Mouse (Mus musculus) CH12.LX (cell line): Measurements from ENCODE around the gene Tbl1xr1. TPM values are rescaled to one million over a fixed set of nuclear protein-coding genes. Genes with fewer than 3 reads are reported as not detected.

Source experiments
- DNase-seq: peaks from one replicate; pipeline ENCODE4 v3.0.0-alpha.2; 2013; ENCODE audit errors: extremely low read depth
- H3K27ac ChIP-seq: 2 replicates; pipeline ENCODE4 v1.5.1; 2012; ENCODE audit warnings: low read depth, mild to moderate bottlenecking, control low read depth, moderate library complexity; ENCODE audit not compliant: insufficient read depth
- H3K27me3 ChIP-seq: replicated peaks from 2 replicates; pipeline ENCODE3; 2012; ENCODE audit warnings: inconsistent platforms
- H3K36me3 ChIP-seq, 2 experiments: replicated peaks in 1 of 2; 2 replicates each; pipeline versions ENCODE3 to v1.6.1; 2012; ENCODE audit warnings: inconsistent platforms in 1 of 2, low read length in 1 of 2, mild to moderate bottlenecking in 1 of 2, mixed read lengths in 1 of 2, moderate library complexity in 1 of 2; ENCODE audit not compliant: control insufficient read depth in 1 of 2, insufficient read depth in 1 of 2
- H3K4me1 ChIP-seq, 2 experiments: 2 replicates each; pipeline ENCODE4 v1.6.1; 2012; ENCODE audit warnings: inconsistent platforms in 1 of 2, moderate library complexity in 1 of 2; ENCODE audit not compliant: insufficient read depth in 2 of 2, control insufficient read depth in 1 of 2
- H3K4me2 ChIP-seq: 2 replicates; pipeline ENCODE4 v1.6.1; 2012; ENCODE audit warnings: low read depth, mild to moderate bottlenecking, control low read depth; ENCODE audit not compliant: poor library complexity, insufficient read depth, severe bottlenecking
- H3K4me3 ChIP-seq, 3 experiments: fragments of 150-350 bp in 1 of 3; sonication (generic) in 1 of 3; replicated peaks in 1 of 3; 2 replicates each; pipeline versions ENCODE3 to v1.5.1; 2011 to 2012; ENCODE audit warnings: low read depth in 2 of 3, low read length in 2 of 3, mild to moderate bottlenecking in 2 of 3, moderate library complexity in 2 of 3, control low read depth in 1 of 3, improper control_type of control experiment in 1 of 3, inconsistent platforms in 1 of 3, mixed read lengths in 1 of 3; ENCODE audit not compliant: poor library complexity in 1 of 3
- H3K79me2 ChIP-seq: replicated peaks from 2 replicates; pipeline ENCODE4 v1.6.1; 2012; ENCODE audit warnings: mild to moderate bottlenecking, moderate library complexity; ENCODE audit not compliant: control insufficient read depth, poor library complexity, insufficient read depth, severe bottlenecking; ENCODE audit errors: extremely low read depth
- H3K9ac ChIP-seq: 2 replicates; pipeline ENCODE4 v1.6.1; 2012; ENCODE audit warnings: low read depth, mild to moderate bottlenecking, control low read depth, moderate library complexity; ENCODE audit not compliant: insufficient read depth
- H3K9me3 ChIP-seq: replicated peaks from 2 replicates; pipeline ENCODE3; 2012; ENCODE audit warnings: low read length, inconsistent platforms, mixed read lengths
- E2F4 ChIP-seq: IDR thresholded peaks from 2 replicates; pipeline ENCODE4 v1.6.1; 2011; ENCODE audit warnings: low read depth, low read length, improper control_type of control experiment; ENCODE audit not compliant: insufficient replicate concordance
- EP300 ChIP-seq: IDR thresholded peaks from 2 replicates; pipeline ENCODE4 v1.6.1; 2011; ENCODE audit warnings: low read length, improper control_type of control experiment
- HCFC1 ChIP-seq: IDR thresholded peaks from 2 replicates; pipeline ENCODE4 v1.6.1; 2012; ENCODE audit warnings: low read depth, mild to moderate bottlenecking, inconsistent platforms, low read length, improper control_type of control experiment
- IRF4 ChIP-seq: IDR thresholded peaks from 2 replicates; pipeline ENCODE4 v1.6.1; 2014; ENCODE audit warnings: low read depth, mild to moderate bottlenecking, inconsistent platforms, low read length, improper control_type of control experiment
- MAFK ChIP-seq: IDR thresholded peaks from 2 replicates; pipeline ENCODE4 v1.6.1; 2011; ENCODE audit warnings: low read length, improper control_type of control experiment; ENCODE audit not compliant: insufficient replicate concordance
- MAZ ChIP-seq: IDR thresholded peaks from 2 replicates; pipeline ENCODE4 v1.6.1; 2012; ENCODE audit warnings: low read depth, mild to moderate bottlenecking, inconsistent platforms, low read length, improper control_type of control experiment, moderate library complexity
- MYC ChIP-seq: IDR thresholded peaks from 2 replicates; pipeline ENCODE4 v1.6.1; 2011; ENCODE audit warnings: low read depth, mild to moderate bottlenecking, improper control_type of control experiment, low read length
- NELFE ChIP-seq: IDR thresholded peaks from 2 replicates; pipeline ENCODE4 v1.6.1; 2011; ENCODE audit warnings: low read depth, low read length, improper control_type of control experiment
- POLR2AphosphoS2 ChIP-seq: IDR thresholded peaks from 2 replicates; pipeline ENCODE4 v1.6.1; 2011; ENCODE audit warnings: low read depth, low read length, improper control_type of control experiment
- RCOR1 ChIP-seq: conservative IDR thresholded peaks from 2 replicates; pipeline ENCODE4 v1.6.1; 2012; ENCODE audit warnings: low read depth, mild to moderate bottlenecking, inconsistent platforms, low read length, improper control_type of control experiment
- SIN3A ChIP-seq: IDR thresholded peaks from 2 replicates; pipeline ENCODE4 v1.6.1; 2012; ENCODE audit warnings: low read length, improper control_type of control experiment, inconsistent platforms
- TBP ChIP-seq: conservative IDR thresholded peaks from 2 replicates; pipeline ENCODE4 v1.6.1; 2011; ENCODE audit warnings: low read depth, low read length, improper control_type of control experiment
- ZNF384 ChIP-seq: IDR thresholded peaks from 2 replicates; pipeline ENCODE4 v1.6.1; 2012; ENCODE audit warnings: low read depth, low read length, improper control_type of control experiment, inconsistent platforms
- dilution Hi-C: fragments of 300-500 bp; cut with MboI; formaldehyde crosslinking; loops from 2 replicates; pipeline ENCODE4 v1.14.3; 2020; ENCODE audit warnings: low sequenced_read_pairs; ENCODE audit not compliant: extremely low pct_unique_long_range_greater_than_20kb, extremely low pct_ligation_motif_present
- in situ Hi-C: fragments of 300-500 bp; cut with MboI; formaldehyde crosslinking; loops from 3 replicates; pipeline ENCODE4 v1.14.3; 2019; ENCODE audit warnings: low sequenced_read_pairs, low pct_ligation_motif_present, low pct_unique_long_range_greater_than_20kb, mixed read lengths
- polyA plus RNA-seq: library from polyadenylated mRNA; unstranded; fragments of >175 nt; gene quantifications from 2 replicates; pipeline ENCODE4 v1.2.1, GENCODE M21; 2012; ENCODE audit warnings: low read depth; ENCODE audit not compliant: insufficient read length
- total RNA-seq, 2 experiments: library from RNA; depleted of rRNA; stranded (reverse); fragments of 300-350 nt in 1 of 2; fragments of >200 nt in 1 of 2; gene quantifications; 2 replicates each; pipeline ENCODE4 v1.2.3; 2012 to 2014

Gene Tbl1xr1
- total and polyA plus RNA-seq, 3 experiments: 33.7 to 39.9 (median 38.3) TPM

DNA sequence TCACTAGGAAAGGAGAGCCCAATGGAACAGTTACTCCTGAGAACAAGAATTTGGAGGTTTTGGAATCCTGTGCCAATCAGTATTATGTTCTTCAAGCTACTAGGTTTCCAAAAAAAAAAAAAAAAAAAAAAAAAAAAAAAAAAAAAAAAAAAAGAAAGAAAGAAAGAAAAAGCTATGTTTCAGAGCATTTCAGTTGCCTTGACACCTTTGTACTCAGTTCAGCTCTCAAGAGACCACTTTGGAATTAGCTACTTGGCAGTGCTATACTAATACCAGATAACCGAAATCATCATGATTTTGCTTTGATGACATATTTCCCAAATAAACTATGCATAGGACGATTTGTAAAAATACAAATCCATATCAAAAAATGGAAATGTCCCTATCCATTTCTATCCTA is 145.1 kb downstream of the Tbl1xr1 start:
- peak; percentile 59 for TF ChIP-seq ZNF384
- TF ChIP-seq MAFK: no peak
- no peak overlapping the region for H3K27ac ChIP-seq
- no peaks in the 10 kb centered on the region for H3K79me2 ChIP-seq
- peaks cover 0 to 6% of the 10 kb centered on the region in 2 experiments for H3K36me3 ChIP-seq
- DNase-seq: no peak
- H3K4me1 ChIP-seq: no peaks in the 10 kb centered on the region
- H3K9me3 ChIP-seq: no peaks in the 10 kb centered on the region
- H3K9ac ChIP-seq: no peak overlapping the region
- dilution Hi-C loops (no loop called here), in situ Hi-C loops (no loop called here)
- no peak overlapping the region for H3K4me3 ChIP-seq
- H3K4me2 ChIP-seq: no peak overlapping the region
- H3K27me3 ChIP-seq: no peaks in the 10 kb centered on the region

DNA sequence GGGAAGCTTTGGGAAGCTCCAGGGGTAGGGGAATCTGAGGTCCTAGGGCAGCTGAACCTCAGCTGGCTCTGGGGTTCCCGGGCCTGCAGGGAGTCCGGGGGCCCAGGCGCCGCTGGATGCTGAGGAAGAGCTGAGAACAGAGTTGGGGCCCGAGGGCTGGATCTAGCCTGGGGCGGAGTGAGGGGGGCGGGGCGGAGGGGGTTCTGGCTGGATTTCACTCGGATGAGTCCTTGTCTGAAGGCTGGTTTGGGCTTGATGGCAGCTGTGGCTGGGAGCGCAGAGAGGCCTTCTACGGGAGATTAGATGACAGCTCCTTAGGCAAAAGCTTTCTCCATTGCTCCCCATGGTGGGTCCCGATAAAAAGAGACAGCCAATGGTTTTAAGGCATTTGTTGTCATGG is 145.9 kb downstream of the Tbl1xr1 start:
- no peaks in the 10 kb centered on the region for H3K9me3 ChIP-seq
- H3K27ac ChIP-seq: no peak overlapping the region
- peaks cover 0 to 3% of the 10 kb centered on the region in 2 experiments for H3K36me3 ChIP-seq
- no peak for TF ChIP-seq HCFC1
- no peak for TF ChIP-seq SIN3A
- no peak for TF ChIP-seq EP300
- TF ChIP-seq MYC: no peak
- TF ChIP-seq NELFE: no peak
- no peak for TF ChIP-seq E2F4
- dilution Hi-C loops: no loop called here
- H3K27me3 ChIP-seq: no peaks in the 10 kb centered on the region
- H3K4me1 ChIP-seq: no peaks in the 10 kb centered on the region
- in situ Hi-C loops: no loop called here
- no peak overlapping the region for H3K9ac ChIP-seq
- no peak overlapping the region for H3K4me3 ChIP-seq
- no peaks in the 10 kb centered on the region for H3K79me2 ChIP-seq
- H3K4me2 ChIP-seq: no peak overlapping the region
- DNase-seq: no peak

DNA sequence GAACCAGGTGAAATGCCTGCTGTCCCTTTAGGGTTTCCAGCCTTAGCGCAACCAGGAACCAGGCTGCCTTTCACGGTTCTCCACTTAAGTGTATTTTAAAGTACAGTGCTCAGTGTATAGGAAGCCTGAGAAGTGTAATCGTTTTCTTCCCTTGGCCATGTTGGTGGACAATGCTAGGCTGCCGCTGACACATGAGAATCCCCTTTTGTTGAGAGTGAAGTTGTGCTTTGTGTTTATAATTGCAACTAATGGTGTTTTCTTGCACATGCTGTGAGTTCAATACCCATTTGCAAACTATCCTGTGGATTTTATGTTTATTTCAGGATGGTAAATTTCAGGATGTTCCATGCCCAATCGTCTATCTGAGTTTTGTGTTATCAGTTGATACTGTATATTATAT is 146.6 kb downstream of the Tbl1xr1 start:
- H3K36me3 ChIP-seq: peaks cover 0 to 3% of the 10 kb centered on the region in 2 experiments
- H3K4me3 ChIP-seq: no peak overlapping the region
- DNase-seq: no peak
- no peaks in the 10 kb centered on the region for H3K79me2 ChIP-seq
- H3K9ac ChIP-seq: no peak overlapping the region
- dilution Hi-C loops (no loop called here), in situ Hi-C loops (no loop called here)
- H3K27me3 ChIP-seq: no peaks in the 10 kb centered on the region
- TF ChIP-seq TBP (no peak), RCOR1 (no peak), POLR2AphosphoS2 (no peak), MAZ (no peak), IRF4 (no peak)
- H3K4me2 ChIP-seq: no peak overlapping the region
- no peaks in the 10 kb centered on the region for H3K9me3 ChIP-seq
- H3K4me1 ChIP-seq: no peaks in the 10 kb centered on the region
- no peak overlapping the region for H3K27ac ChIP-seq
